Mouse (Mus musculus): ENCODE data around the gene Otop3. TPM values are rescaled to one million over a fixed set of nuclear protein-coding genes. Genes with fewer than 3 reads are reported as not detected.

Otop3 gene
- polyA plus RNA-seq, 1 experiment from 2014 or later = 0.37 TPM

DNA sequence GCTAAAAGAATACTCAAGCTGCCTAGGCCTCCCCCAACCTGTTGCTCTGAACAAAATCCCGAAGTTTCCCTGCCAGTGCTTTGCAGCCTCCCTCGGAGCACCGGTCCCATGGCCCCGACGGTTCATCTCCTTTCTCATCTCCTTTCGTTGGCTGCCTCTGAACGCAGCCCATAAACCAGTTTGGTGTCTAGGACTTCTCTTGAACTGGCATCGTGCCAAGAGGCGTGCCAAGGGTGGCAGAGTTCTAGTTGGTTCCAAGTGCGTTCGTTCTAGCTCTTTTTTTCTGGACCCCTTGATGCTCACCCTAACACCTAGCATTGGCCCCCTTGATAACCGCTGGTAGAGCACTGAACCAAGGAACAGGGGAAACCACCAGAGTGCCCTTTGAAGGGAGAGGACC is 692 bp downstream of the Otop3 start:
- H3K4me1 ChIP-seq (replicated peaks; ENCODE audit: control insufficient read depth, insufficient read depth, low read length) = peaks cover 10% of the 10 kb centered on the region
- no peaks in the 10 kb centered on the region for H3K36me3 ChIP-seq (ENCODE audit: control insufficient read depth, insufficient read depth)
- WGBS = 42% methylated on average over 12 of the region's 12 CpGs
- H3K27me3 ChIP-seq (replicated peaks; ENCODE audit: control insufficient read depth, insufficient read depth, low read length) = peaks cover 22% of the 10 kb centered on the region
- no peak overlapping the region for H3K4me2 ChIP-seq (ENCODE audit: low read length)
- H3K4me3 ChIP-seq (replicated peaks; ENCODE audit: low read length) = no peak overlapping the region
- H3K9me3 ChIP-seq (ENCODE audit: control insufficient read depth, low read length) = no peaks in the 10 kb centered on the region
- H3K9ac ChIP-seq (replicated peaks; ENCODE audit: low read depth, low read length) = no peak overlapping the region
- ATAC-seq = no peak
- H3K27ac ChIP-seq (ENCODE audit: low read length) = no peak overlapping the region

DNA sequence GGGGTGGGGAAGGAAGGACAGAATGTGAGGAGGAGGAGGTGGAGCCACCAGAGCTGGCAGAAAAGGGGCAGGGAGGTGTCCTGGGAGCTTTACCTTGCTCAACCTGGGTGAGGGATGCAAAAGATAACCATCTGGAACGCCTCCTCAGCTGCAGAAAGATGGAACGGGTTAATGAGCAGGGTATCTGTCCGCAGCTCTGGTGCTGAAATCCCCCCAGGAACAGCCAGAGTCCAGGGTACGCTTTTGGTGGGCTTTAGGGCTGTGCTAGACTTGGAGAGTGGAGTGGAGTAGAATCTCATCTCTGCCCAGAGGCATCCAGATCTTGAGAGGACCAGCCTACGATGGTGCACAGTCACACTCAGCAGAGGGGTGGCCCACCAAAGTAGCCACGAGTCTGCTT is 1.6 kb downstream of the Otop3 start:
- H3K4me1 ChIP-seq (replicated peaks; ENCODE audit: control insufficient read depth, insufficient read depth, low read length) = peaks cover 10% of the 10 kb centered on the region
- 21% methylated on average over 6 of the region's 6 CpGs for WGBS
- no peaks in the 10 kb centered on the region for H3K9me3 ChIP-seq (ENCODE audit: control insufficient read depth, low read length)

DNA sequence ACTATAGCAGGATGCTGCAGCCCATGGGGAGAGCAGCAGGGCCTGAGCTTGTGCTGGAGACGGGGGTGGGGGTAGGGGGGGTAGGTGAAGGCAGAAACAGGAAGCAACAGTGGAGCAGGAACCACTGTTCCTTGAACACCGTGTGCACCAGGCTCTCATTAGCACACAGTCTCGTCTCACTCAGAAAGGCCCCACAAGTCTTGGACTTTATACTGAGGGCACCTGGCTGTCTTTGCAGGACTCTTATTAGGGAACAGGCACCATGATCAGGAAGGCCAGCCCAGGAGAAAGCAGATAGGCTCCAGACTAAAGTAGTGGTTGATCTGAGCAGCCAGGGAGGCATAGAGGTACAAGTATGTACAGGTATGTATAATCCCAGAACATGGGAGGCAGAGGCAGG is 2.8 kb downstream of the Otop3 start:
- 62% methylated on average over 3 of the region's 3 CpGs for WGBS
- Histone ChIP-seq H3K4me2 (ENCODE audit: low read length) (no peak overlapping the region), H3K9me3 (ENCODE audit: control insufficient read depth, low read length) (no peaks in the 10 kb centered on the region), H3K4me3 (replicated peaks; ENCODE audit: low read length) (no peak overlapping the region), H3K27ac (ENCODE audit: low read length) (no peak overlapping the region), H3K27me3 (replicated peaks; ENCODE audit: control insufficient read depth, insufficient read depth, low read length) (peaks cover 22% of the 10 kb centered on the region), H3K36me3 (ENCODE audit: control insufficient read depth, insufficient read depth) (no peaks in the 10 kb centered on the region), H3K4me1 (replicated peaks; ENCODE audit: control insufficient read depth, insufficient read depth, low read length) (peaks cover 10% of the 10 kb centered on the region), H3K9ac (replicated peaks; ENCODE audit: low read depth, low read length) (no peak overlapping the region)
- ATAC-seq = no peak

More for the DNA sequence above, 1.6 kb downstream of the Otop3 start:
- Histone ChIP-seq H3K4me2 (ENCODE audit: low read length) (no peak overlapping the region), H3K27me3 (replicated peaks; ENCODE audit: control insufficient read depth, insufficient read depth, low read length) (peaks cover 22% of the 10 kb centered on the region), H3K9ac (replicated peaks; ENCODE audit: low read depth, low read length) (no peak overlapping the region), H3K36me3 (ENCODE audit: control insufficient read depth, insufficient read depth) (no peaks in the 10 kb centered on the region), H3K4me3 (replicated peaks; ENCODE audit: low read length) (no peak overlapping the region), H3K27ac (ENCODE audit: low read length) (no peak overlapping the region)
- ATAC-seq = no peak

DNA sequence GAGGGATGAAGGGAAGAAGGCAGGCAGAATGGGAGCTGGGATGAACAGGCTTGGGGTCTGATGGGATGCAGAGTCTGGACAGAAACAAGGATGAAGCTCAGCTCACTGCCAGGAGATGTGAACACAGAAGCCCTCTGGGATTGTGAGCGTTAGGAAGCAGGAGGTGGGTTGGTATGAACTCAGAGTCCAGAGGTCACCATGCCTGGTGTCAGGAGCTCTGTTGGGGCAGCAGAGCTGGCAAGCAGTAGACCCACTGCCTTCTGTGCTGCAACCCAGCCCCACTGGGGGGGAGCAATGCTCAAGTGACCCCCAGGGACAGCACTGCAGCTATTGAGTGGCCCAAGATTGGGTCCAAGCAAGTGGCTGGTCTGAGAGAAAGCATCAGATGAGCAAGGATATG is 3.3 kb downstream of the Otop3 start:
- H3K4me2 ChIP-seq (ENCODE audit: low read length) = no peak overlapping the region
- H3K27me3 ChIP-seq (replicated peaks; ENCODE audit: control insufficient read depth, insufficient read depth, low read length) = peaks cover 22% of the 10 kb centered on the region
- no peak overlapping the region for H3K4me3 ChIP-seq (replicated peaks; ENCODE audit: low read length)
- H3K9me3 ChIP-seq (ENCODE audit: control insufficient read depth, low read length) = no peaks in the 10 kb centered on the region
- H3K27ac ChIP-seq (ENCODE audit: low read length) = no peak overlapping the region
- no peak for ATAC-seq
- H3K4me1 ChIP-seq (replicated peaks; ENCODE audit: control insufficient read depth, insufficient read depth, low read length) = peaks cover 10% of the 10 kb centered on the region
- WGBS = 69% methylated on average over 1 of the region's 1 CpGs
- no peaks in the 10 kb centered on the region for H3K36me3 ChIP-seq (ENCODE audit: control insufficient read depth, insufficient read depth)
- no peak overlapping the region for H3K9ac ChIP-seq (replicated peaks; ENCODE audit: low read depth, low read length)

DNA sequence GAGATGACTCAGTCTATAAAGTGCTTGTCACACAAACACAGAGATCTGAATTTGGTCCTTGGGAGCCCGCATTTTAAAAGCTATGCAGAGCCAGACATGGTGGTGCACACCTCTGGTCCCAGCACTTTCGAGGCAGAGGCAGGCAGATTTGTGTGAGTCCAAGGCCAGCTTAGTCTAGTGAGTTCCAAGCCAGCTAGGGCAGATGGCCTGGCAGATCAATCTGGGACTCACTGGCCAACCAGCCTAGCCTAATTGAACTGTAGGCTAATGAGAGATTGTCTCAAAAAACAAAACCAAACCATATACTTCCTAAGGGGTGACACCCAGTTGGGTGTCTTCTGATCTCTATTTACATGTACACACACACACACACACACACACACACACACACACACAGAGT is 6.7 kb downstream of the Otop3 start:
- ATAC-seq = no peak
- H3K9me3 ChIP-seq (ENCODE audit: control insufficient read depth, low read length) = no peaks in the 10 kb centered on the region

DNA sequence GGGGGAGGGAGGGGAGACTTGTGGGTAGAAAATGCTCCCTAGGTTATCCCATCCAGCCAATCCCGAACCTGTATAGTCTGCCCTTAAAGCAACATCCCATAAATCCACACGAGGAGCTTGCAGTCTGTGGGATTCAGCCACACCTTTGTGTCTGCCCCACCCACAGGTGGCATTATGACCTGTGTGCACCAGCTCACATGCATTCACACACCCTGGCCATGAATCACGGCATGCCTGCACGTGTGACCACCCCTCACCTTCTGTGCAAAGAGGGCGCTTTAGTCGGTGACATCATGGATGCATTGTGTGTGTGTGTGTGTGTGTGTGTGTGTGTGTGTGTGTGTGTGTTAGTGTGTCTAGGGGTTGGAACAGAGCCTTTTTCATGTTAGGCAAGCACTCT is 7.3 kb downstream of the Otop3 start:
- 68% methylated on average over 6 of the region's 6 CpGs for WGBS
- Histone ChIP-seq H3K4me1 (replicated peaks; ENCODE audit: control insufficient read depth, insufficient read depth, low read length) (0 out of 2 replicates have a peak, but pooled peaks cover under 1% of the 10 kb centered on the region), H3K36me3 (ENCODE audit: control insufficient read depth, insufficient read depth) (no peaks in the 10 kb centered on the region), H3K4me3 (replicated peaks; ENCODE audit: low read length) (no peak overlapping the region), H3K9me3 (ENCODE audit: control insufficient read depth, low read length) (no peaks in the 10 kb centered on the region), H3K4me2 (ENCODE audit: low read length) (no peak overlapping the region), H3K27me3 (replicated peaks; ENCODE audit: control insufficient read depth, insufficient read depth, low read length) (peaks cover 5% of the 10 kb centered on the region; the same call in 1 of the 2 replicates), H3K27ac (ENCODE audit: low read length) (no peak overlapping the region), H3K9ac (replicated peaks; ENCODE audit: low read depth, low read length) (no peak overlapping the region)
- no peak for ATAC-seq

More for the DNA sequence above, 6.7 kb downstream of the Otop3 start:
- Histone ChIP-seq H3K27ac (ENCODE audit: low read length) (no peak overlapping the region), H3K4me1 (replicated peaks; ENCODE audit: control insufficient read depth, insufficient read depth, low read length) (no peaks in the 10 kb centered on the region), H3K9ac (replicated peaks; ENCODE audit: low read depth, low read length) (no peak overlapping the region), H3K4me3 (replicated peaks; ENCODE audit: low read length) (no peak overlapping the region), H3K36me3 (ENCODE audit: control insufficient read depth, insufficient read depth) (no peaks in the 10 kb centered on the region), H3K27me3 (replicated peaks; ENCODE audit: control insufficient read depth, insufficient read depth, low read length) (peaks cover 5% of the 10 kb centered on the region; the same call in 1 of the 2 replicates), H3K4me2 (ENCODE audit: low read length) (no peak overlapping the region)
- 64% methylated on average over 2 of the region's 2 CpGs for WGBS

DNA sequence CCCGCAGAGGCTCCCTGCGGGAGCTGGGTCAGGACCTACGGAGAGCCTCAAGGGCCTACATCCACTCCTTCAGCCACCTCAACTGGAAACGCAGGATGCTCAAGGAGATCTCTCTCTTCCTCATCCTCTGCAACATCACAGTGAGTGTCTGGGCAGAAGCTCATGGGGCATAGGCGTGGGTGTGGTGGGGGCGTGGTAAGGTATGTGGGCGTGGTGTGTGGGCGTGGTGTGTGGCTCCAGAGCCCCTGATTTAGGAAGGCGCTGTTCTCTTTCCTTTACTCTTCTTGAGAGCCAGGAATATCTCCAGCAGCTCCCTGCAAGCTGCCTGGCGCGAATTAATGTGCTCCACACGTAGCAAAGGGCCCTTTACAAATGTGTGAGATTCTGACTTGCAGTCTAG is 10.4 kb downstream of the Otop3 start:
- Histone ChIP-seq H3K9ac (replicated peaks; ENCODE audit: low read depth, low read length) (no peak overlapping the region), H3K36me3 (ENCODE audit: control insufficient read depth, insufficient read depth) (peaks cover 3% of the 10 kb centered on the region; the same call in 1 of the 2 replicates), H3K27me3 (replicated peaks; ENCODE audit: control insufficient read depth, insufficient read depth, low read length) (no peaks in the 10 kb centered on the region), H3K9me3 (ENCODE audit: control insufficient read depth, low read length) (no peaks in the 10 kb centered on the region), H3K4me1 (replicated peaks; ENCODE audit: control insufficient read depth, insufficient read depth, low read length) (0 out of 2 replicates have a peak, but pooled peaks cover 3% of the 10 kb centered on the region), H3K4me3 (replicated peaks; ENCODE audit: low read length) (no peak overlapping the region), H3K4me2 (ENCODE audit: low read length) (no peak overlapping the region), H3K27ac (ENCODE audit: low read length) (no peak overlapping the region)
- WGBS = 14% methylated on average over 12 of the region's 12 CpGs
- ATAC-seq = no peak

DNA sequence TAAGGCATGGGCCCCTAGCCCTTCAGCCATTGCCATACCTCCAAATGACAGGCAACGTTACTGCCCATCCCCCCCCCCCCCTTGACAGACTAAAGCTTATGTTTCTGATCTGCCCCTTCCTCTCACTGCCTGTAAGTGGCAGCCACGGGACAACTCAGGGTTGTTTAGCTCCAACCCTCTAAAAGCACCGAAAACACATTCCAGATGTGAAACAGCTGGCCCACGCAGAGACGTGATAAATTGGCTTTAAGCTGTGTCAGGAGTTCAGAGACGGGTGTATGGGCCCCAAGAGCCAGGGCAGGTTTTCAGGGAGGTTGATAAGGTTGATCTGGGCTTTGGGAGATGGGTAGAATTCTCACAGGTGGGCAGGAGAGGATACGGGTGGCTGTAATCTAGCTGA is 11.0 kb downstream of the Otop3 start:
- Histone ChIP-seq H3K9me3 (ENCODE audit: control insufficient read depth, low read length) (no peaks in the 10 kb centered on the region), H3K36me3 (ENCODE audit: control insufficient read depth, insufficient read depth) (peaks cover 3% of the 10 kb centered on the region; the same call in 1 of the 2 replicates), H3K27ac (ENCODE audit: low read length) (no peak overlapping the region), H3K4me2 (ENCODE audit: low read length) (no peak overlapping the region), H3K4me1 (replicated peaks; ENCODE audit: control insufficient read depth, insufficient read depth, low read length) (0 out of 2 replicates have a peak, but pooled peaks cover 3% of the 10 kb centered on the region), H3K9ac (replicated peaks; ENCODE audit: low read depth, low read length) (no peak overlapping the region), H3K27me3 (replicated peaks; ENCODE audit: control insufficient read depth, insufficient read depth, low read length) (no peaks in the 10 kb centered on the region), H3K4me3 (replicated peaks; ENCODE audit: low read length) (no peak overlapping the region)
- no peak for ATAC-seq
- 54% methylated on average over 7 of the region's 7 CpGs for WGBS

DNA sequence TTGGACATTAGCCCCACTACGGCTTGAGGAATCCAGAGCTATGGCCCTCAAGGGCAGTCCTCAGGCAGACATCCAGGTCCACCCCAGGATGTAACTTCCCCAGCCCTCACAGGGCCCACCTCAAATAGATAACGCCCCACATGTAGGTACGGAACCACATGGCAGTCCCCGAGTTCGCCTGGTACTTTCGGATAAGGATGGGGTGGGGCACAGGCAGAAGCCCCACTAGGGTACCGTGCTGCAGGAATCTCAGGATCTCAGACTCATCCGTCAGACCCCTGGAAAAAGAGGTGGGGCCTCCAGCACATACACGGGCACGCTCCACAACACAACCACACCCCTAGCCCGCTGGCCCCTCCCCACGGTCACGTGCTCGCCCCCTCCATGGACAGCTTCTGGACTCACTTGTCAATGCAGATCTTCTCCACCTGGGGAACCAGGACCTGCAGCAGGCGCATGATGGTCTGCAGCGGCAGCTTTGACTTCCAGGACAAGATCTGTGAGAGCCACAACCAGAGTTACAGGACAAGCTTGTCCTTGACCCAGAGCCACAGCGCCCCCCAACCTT is 14.2 kb downstream of the Otop3 start:
- Histone ChIP-seq H3K4me1 (replicated peaks; ENCODE audit: control insufficient read depth, insufficient read depth, low read length) (0 out of 2 replicates have a peak, but pooled peaks cover 3% of the 10 kb centered on the region), H3K27ac (ENCODE audit: low read length) (no peak overlapping the region), H3K4me2 (ENCODE audit: low read length) (no peak overlapping the region), H3K9me3 (ENCODE audit: control insufficient read depth, low read length) (no peaks in the 10 kb centered on the region), H3K36me3 (ENCODE audit: control insufficient read depth, insufficient read depth) (peaks cover 3% of the 10 kb centered on the region; the same call in 1 of the 2 replicates), H3K4me3 (replicated peaks; ENCODE audit: low read length) (no peak overlapping the region), H3K27me3 (replicated peaks; ENCODE audit: control insufficient read depth, insufficient read depth, low read length) (no peaks in the 10 kb centered on the region), H3K9ac (replicated peaks; ENCODE audit: low read depth, low read length) (no peak overlapping the region)
- WGBS = 66% methylated on average over 17 of the region's 17 CpGs
- no peak for ATAC-seq

DNA sequence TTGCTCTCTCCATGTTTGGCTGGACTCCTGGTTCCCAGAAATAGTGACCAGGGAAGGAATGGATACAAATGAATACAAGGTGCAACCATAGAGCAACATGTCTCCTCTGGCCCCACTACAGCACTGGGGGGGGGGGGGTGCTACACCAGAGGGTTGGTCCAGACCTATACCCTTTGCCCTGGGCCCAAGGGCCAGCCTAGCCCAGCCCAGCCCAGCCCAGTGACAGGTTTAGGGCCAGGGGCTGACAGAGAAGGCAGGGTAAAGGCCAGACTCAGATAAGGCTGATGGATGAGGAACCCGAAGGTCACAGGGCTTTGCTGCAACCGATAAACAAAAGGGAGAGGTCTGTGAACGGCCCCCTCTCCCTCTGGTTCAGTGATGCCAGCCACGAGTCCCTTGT is 15.4 kb downstream of the Otop3 start:
- H3K9ac ChIP-seq (replicated peaks; ENCODE audit: low read depth, low read length) = no peak overlapping the region
- ATAC-seq = no peak
- no peak overlapping the region for H3K27ac ChIP-seq (ENCODE audit: low read length)
- H3K27me3 ChIP-seq (replicated peaks; ENCODE audit: control insufficient read depth, insufficient read depth, low read length) = no peaks in the 10 kb centered on the region
- 0 out of 2 replicates have a peak, but pooled peaks cover 3% of the 10 kb centered on the region for H3K4me1 ChIP-seq (replicated peaks; ENCODE audit: control insufficient read depth, insufficient read depth, low read length)
- 83% methylated on average over 4 of the region's 4 CpGs for WGBS
- no peaks in the 10 kb centered on the region for H3K9me3 ChIP-seq (ENCODE audit: control insufficient read depth, low read length)
- peaks cover 3% of the 10 kb centered on the region; the same call in 1 of the 2 replicates for H3K36me3 ChIP-seq (ENCODE audit: control insufficient read depth, insufficient read depth)
- no peak overlapping the region for H3K4me2 ChIP-seq (ENCODE audit: low read length)
- H3K4me3 ChIP-seq (replicated peaks; ENCODE audit: low read length) = no peak overlapping the region
